Mouse (Mus musculus): Measurements from ENCODE around the gene Ifne. TPM values are rescaled to one million over a fixed set of nuclear protein-coding genes. Genes with fewer than 3 reads are reported as not detected.
A peak's percentile ranks its signal among the peaks of the same experiment; 100 is the strongest.

The Ifne gene
- polyA plus RNA-seq, 1 experiment from 2014 or later = not detected

DNA sequence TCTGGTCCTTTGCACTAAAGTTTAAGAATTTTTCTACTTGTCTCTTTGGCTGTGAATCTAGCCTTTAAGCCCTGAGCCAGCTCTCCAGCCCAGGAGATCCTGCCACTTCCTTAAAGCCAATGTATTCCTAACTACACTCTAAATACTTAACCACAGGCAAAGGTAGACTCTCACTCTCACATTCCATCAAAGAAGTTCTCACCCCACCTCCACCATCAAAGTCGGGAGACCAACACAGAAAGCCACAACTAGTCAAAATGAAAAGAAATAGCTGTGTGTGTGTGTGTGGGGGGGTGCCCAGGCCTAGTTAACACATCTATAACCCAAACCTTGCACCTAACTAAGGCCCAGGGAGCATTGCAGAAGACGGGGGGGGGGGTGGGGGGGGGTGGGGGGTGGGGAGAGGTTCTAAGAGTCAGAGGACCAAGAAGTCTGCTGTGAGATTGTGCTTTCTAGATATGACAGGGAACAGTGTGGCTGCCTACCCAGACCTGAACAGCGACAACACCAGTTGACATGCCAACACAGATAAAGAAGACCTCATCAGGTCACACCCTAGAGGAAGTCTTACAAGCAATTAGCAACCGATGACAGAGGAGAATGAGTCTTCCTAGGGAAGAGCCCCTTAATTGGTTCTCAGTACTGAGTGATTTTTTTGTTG is 4.4 kb downstream of the Ifne start:
- ATAC-seq (ENCODE audit: insufficient read depth, low FRiP score, low TSS enrichment) (no peak), DNase-seq (ENCODE audit: low spot score) (no peak)
- no peaks in the 10 kb centered on the region for H3K27me3 ChIP-seq (ENCODE audit: control insufficient read depth, insufficient read depth, low read length)
- H3K4me2 ChIP-seq (ENCODE audit: low read depth) = no peak overlapping the region
- H3K4me1 ChIP-seq (ENCODE audit: control insufficient read depth, insufficient read depth, low read length) = no peaks in the 10 kb centered on the region
- no peak overlapping the region for H3K27ac ChIP-seq (ENCODE audit: low read depth, low read length)
- 81% methylated on average over 3 of the region's 4 CpGs for WGBS
- no peaks in the 10 kb centered on the region for H3K9me3 ChIP-seq (ENCODE audit: control insufficient read depth, low read length)
- H3K9ac ChIP-seq (ENCODE audit: low read length) = no peak overlapping the region
- no peak overlapping the region for H3K4me3 ChIP-seq (ENCODE audit: low read depth, low read length)
- no peaks in the 10 kb centered on the region for H3K36me3 ChIP-seq (ENCODE audit: control insufficient read depth, insufficient read depth, low read length)

DNA sequence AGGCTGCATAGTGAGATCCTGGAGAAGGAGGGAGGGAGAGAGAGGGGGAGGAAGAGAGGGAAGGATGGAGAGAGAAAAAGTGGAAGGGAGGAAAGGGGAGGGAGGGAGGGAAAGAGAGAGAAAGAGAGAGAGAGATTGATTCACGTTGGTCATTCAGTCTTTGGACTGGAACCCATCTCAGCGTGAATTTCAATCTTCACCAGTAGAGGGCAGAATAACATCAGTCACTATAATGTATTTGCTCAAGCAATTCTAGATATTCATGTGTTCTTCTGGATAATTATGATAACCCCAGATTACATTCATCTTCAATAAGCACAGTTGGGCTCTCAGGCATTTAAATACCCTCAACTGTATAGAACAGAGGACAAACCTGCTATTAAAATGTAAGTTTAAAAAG is 7.3 kb downstream of the Ifne start:
- no peak overlapping the region for H3K4me3 ChIP-seq (ENCODE audit: low read depth, low read length)
- no peaks in the 10 kb centered on the region for H3K9me3 ChIP-seq (ENCODE audit: control insufficient read depth, low read length)
- WGBS = 0% methylated on average over 2 of the region's 2 CpGs
- ATAC-seq (ENCODE audit: insufficient read depth, low FRiP score, low TSS enrichment) (no peak), DNase-seq (ENCODE audit: low spot score) (no peak)
- no peaks in the 10 kb centered on the region for H3K27me3 ChIP-seq (ENCODE audit: control insufficient read depth, insufficient read depth, low read length)
- no peaks in the 10 kb centered on the region for H3K4me1 ChIP-seq (ENCODE audit: control insufficient read depth, insufficient read depth, low read length)
- no peak overlapping the region for H3K9ac ChIP-seq (ENCODE audit: low read length)
- H3K36me3 ChIP-seq (ENCODE audit: control insufficient read depth, insufficient read depth, low read length) = no peaks in the 10 kb centered on the region
- no peak overlapping the region for H3K4me2 ChIP-seq (ENCODE audit: low read depth)
- H3K27ac ChIP-seq (ENCODE audit: low read depth, low read length) = no peak overlapping the region

DNA sequence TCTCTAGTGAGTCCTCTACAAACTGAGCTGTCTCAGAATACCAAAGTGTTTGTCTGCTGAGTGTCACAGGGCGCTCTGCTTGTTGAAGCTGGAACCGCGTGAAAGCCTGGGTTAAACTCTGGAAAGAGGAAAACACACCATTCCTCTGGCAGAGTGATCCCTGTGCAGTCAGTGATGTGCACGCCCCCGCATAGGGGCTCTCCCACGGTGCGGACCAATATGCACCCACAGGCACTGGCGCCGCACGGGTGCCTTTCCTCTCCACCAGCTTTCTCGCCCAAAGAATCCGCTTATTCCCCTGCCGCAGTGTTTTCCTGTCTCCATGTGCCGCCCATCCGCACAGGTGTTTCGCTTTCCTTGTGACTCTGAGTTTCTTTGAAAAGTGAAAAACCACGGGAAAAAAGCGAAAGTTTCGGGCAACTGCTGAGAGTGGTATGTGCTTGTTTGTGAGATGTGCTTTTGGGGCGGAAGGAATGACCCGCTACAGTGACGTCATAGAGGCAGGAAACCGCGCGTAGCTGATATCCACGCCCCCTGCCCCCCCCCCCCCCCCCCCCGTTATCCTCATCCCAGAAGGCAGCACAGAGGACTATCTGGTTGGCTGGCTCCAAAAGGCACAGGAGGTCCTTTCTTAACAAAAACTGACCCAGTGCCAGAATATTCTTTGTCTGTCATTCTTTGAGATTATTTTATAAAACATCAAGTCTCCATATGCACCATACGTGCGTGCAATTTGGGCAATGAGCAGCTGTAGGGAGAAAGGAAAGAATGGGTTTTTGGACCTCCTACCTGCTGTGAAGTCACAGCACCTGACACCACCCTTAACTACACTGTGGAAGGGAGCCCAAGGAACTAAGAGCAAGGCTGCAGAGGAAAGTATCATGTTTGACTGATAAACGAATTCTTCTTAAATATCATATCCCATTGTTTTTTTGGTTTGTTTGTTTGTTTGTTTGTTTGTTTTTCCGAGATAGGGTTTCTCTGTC is 11.8 kb downstream of the Ifne start:
- no peaks in the 10 kb centered on the region for H3K9me3 ChIP-seq (ENCODE audit: control insufficient read depth, low read length)
- H3K36me3 ChIP-seq (ENCODE audit: control insufficient read depth, insufficient read depth, low read length) = no peaks in the 10 kb centered on the region
- WGBS = 9% methylated on average over 30 of the region's 31 CpGs
- no peak overlapping the region for H3K27ac ChIP-seq (ENCODE audit: low read depth, low read length)
- peak overlapping the region; percentile 19; the same call in 1 of the 2 replicates for H3K9ac ChIP-seq (ENCODE audit: low read length)
- DNase-seq (ENCODE audit: low spot score) = peak; percentile 58
- H3K27me3 ChIP-seq (ENCODE audit: control insufficient read depth, insufficient read depth, low read length) = no peaks in the 10 kb centered on the region
- ATAC-seq (ENCODE audit: insufficient read depth, low FRiP score, low TSS enrichment) = peak; percentile 79
- H3K4me2 ChIP-seq (ENCODE audit: low read depth) = peak overlapping the region; percentile 75
- peak overlapping the region; percentile 46 for H3K4me3 ChIP-seq (ENCODE audit: low read depth, low read length)
- H3K4me1 ChIP-seq (ENCODE audit: control insufficient read depth, insufficient read depth, low read length) = no peaks in the 10 kb centered on the region

GRCm38 (mm10) chr4:88867366-88867925 is 12.6 kb downstream of the Ifne start:
- Histone ChIP-seq H3K27ac (ENCODE audit: low read depth, low read length) (no peak overlapping the region), H3K27me3 (ENCODE audit: control insufficient read depth, insufficient read depth, low read length) (no peaks in the 10 kb centered on the region), H3K36me3 (ENCODE audit: control insufficient read depth, insufficient read depth, low read length) (no peaks in the 10 kb centered on the region), H3K9ac (ENCODE audit: low read length) (no peak overlapping the region), H3K9me3 (ENCODE audit: control insufficient read depth, low read length) (no peaks in the 10 kb centered on the region), H3K4me2 (ENCODE audit: low read depth) (peak overlapping the region; percentile 75), H3K4me1 (ENCODE audit: control insufficient read depth, insufficient read depth, low read length) (no peaks in the 10 kb centered on the region), H3K4me3 (ENCODE audit: low read depth, low read length) (peak overlapping the region; percentile 46)
- 4% methylated on average over 8 of the region's 8 CpGs for WGBS
- ATAC-seq (ENCODE audit: insufficient read depth, low FRiP score, low TSS enrichment) (peak; percentile 67), DNase-seq (ENCODE audit: low spot score) (peak; percentile 82)

DNA sequence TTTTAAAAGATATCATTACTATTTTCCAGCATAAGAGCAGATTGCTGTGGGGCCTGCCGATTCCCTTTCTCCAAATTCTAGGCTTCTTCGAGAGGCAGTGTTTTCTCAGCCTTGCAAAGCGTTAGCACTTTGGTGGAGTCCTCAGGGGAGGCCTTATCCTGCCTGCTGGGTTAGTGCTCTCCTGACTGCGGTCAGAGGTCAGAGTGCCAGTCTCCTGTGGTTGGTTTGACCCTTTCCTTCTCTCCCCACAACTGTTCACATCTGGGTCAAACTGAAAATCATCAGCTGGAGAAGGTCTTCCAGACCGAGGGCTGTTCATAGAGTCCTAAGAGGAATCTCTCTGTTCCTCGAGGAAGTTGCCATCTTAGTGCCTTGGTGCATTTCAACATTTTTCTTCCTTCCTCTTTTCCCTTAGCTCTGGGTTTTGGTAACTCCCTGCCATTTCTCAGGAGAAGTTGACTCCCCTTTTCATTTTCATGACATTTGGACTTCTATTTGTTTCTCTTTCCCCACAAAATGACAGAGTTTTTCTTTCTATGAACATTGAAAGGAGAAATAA is 14.9 kb downstream of the Ifne start:
- no peaks in the 10 kb centered on the region for H3K36me3 ChIP-seq (ENCODE audit: control insufficient read depth, insufficient read depth, low read length)
- H3K9ac ChIP-seq (ENCODE audit: low read length) = no peak overlapping the region
- DNase-seq (ENCODE audit: low spot score) (no peak), ATAC-seq (ENCODE audit: insufficient read depth, low FRiP score, low TSS enrichment) (no peak)
- H3K9me3 ChIP-seq (ENCODE audit: control insufficient read depth, low read length) = no peaks in the 10 kb centered on the region
- no peak overlapping the region for H3K4me2 ChIP-seq (ENCODE audit: low read depth)
- H3K27me3 ChIP-seq (ENCODE audit: control insufficient read depth, insufficient read depth, low read length) = no peaks in the 10 kb centered on the region
- WGBS = 47% methylated on average over 6 of the region's 6 CpGs
- no peaks in the 10 kb centered on the region for H3K4me1 ChIP-seq (ENCODE audit: control insufficient read depth, insufficient read depth, low read length)
- H3K4me3 ChIP-seq (ENCODE audit: low read depth, low read length) = no peak overlapping the region
- no peak overlapping the region for H3K27ac ChIP-seq (ENCODE audit: low read depth, low read length)

DNA sequence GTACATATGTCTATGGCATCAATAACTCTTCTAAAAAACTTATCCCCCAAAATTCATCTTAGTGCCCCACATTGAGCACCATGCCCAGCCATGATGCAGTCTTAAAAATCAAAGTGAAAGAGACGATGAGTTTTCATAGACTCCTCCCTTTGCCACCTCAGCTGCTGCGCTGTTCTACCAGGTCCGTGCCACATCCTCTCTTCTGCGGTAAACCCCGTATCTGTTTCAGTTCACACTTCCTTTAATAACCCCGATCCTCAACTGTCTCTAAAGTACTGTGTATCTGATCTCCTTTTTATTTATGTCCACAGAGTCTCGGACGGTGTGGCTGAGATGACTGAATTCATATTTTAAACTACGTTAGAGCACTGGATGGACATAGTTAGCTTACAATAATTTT is 15.4 kb downstream of the Ifne start:
- Histone ChIP-seq H3K9me3 (ENCODE audit: control insufficient read depth, low read length) (no peaks in the 10 kb centered on the region), H3K4me1 (ENCODE audit: control insufficient read depth, insufficient read depth, low read length) (no peaks in the 10 kb centered on the region), H3K27ac (ENCODE audit: low read depth, low read length) (no peak overlapping the region), H3K27me3 (ENCODE audit: control insufficient read depth, insufficient read depth, low read length) (no peaks in the 10 kb centered on the region), H3K9ac (ENCODE audit: low read length) (no peak overlapping the region), H3K4me3 (ENCODE audit: low read depth, low read length) (no peak overlapping the region), H3K4me2 (ENCODE audit: low read depth) (no peak overlapping the region), H3K36me3 (ENCODE audit: control insufficient read depth, insufficient read depth, low read length) (no peaks in the 10 kb centered on the region)
- 67% methylated on average over 9 of the region's 9 CpGs for WGBS
- no peak for ATAC-seq (ENCODE audit: insufficient read depth, low FRiP score, low TSS enrichment)
- no peak for DNase-seq (ENCODE audit: low spot score)

GRCm38 (mm10) chr4:88863309-88863708 is 16.7 kb downstream of the Ifne start:
- Histone ChIP-seq H3K27ac (ENCODE audit: low read depth, low read length) (no peak overlapping the region), H3K4me3 (ENCODE audit: low read depth, low read length) (no peak overlapping the region), H3K4me1 (ENCODE audit: control insufficient read depth, insufficient read depth, low read length) (no peaks in the 10 kb centered on the region), H3K36me3 (ENCODE audit: control insufficient read depth, insufficient read depth, low read length) (no peaks in the 10 kb centered on the region), H3K9me3 (ENCODE audit: control insufficient read depth, low read length) (no peaks in the 10 kb centered on the region), H3K4me2 (ENCODE audit: low read depth) (no peak overlapping the region), H3K27me3 (ENCODE audit: control insufficient read depth, insufficient read depth, low read length) (no peaks in the 10 kb centered on the region), H3K9ac (ENCODE audit: low read length) (no peak overlapping the region)
- no peak for ATAC-seq (ENCODE audit: insufficient read depth, low FRiP score, low TSS enrichment)
- DNase-seq (ENCODE audit: low spot score) = no peak
- 12% methylated on average over 7 of the region's 7 CpGs for WGBS

DNA sequence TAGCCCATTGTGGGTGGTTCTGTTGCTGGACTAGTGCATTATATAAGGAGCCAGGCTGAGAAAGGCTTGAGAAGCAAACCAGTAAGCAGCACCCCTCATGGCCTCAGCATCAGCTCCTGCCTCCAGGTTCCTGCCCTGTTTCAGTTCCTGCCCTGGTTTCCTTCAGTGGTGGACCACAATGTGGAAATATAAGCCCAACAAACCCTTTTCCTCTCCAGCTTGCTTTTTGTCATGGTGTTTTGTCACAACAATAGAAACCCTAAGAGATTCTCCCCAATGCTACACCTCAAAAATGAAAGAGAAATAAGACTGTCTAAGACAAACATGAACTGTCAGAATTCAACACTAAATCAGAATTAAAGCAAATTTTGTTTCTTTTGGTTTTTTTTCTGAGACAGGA is 20.8 kb downstream of the Ifne start:
- ATAC-seq (ENCODE audit: insufficient read depth, low FRiP score, low TSS enrichment) = no peak
- no peak for DNase-seq (ENCODE audit: low spot score)
- no peaks in the 10 kb centered on the region for H3K36me3 ChIP-seq (ENCODE audit: control insufficient read depth, insufficient read depth, low read length)
- no peaks in the 10 kb centered on the region for H3K9me3 ChIP-seq (ENCODE audit: control insufficient read depth, low read length)
- H3K27ac ChIP-seq (ENCODE audit: low read depth, low read length) = no peak overlapping the region
- no peaks in the 10 kb centered on the region for H3K27me3 ChIP-seq (ENCODE audit: control insufficient read depth, insufficient read depth, low read length)
- no peak overlapping the region for H3K9ac ChIP-seq (ENCODE audit: low read length)
- no peak overlapping the region for H3K4me3 ChIP-seq (ENCODE audit: low read depth, low read length)
- no peak overlapping the region for H3K4me2 ChIP-seq (ENCODE audit: low read depth)
- H3K4me1 ChIP-seq (ENCODE audit: control insufficient read depth, insufficient read depth, low read length) = no peaks in the 10 kb centered on the region

Measured in neural tube, embryonic 11.5 days (tissue).